Comparison of ENCODE assay signal across 16 mouse cellular contexts in the genomic region with DNA sequence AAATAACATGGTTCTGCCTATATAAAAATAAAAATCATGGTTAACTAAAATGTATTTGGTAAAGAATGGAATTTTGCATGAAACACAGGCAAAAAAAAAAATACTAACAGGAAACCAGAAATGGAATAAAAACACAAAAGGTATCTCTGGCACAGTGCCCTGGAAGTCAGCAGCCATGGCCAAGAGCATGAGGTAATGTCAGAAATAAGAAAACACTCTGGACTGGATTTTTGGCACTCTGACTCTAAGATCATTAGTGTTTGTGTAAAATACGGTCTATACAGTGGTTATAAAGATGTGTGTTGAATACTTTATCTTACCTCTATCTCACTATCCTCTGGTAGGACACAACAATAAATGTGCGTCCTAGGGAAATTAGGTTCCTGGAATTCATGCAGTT. TPM values are rescaled to one million over a fixed set of nuclear protein-coding genes. Genes with fewer than 3 reads are reported as not detected.
DNase-seq lines count a peak whose midpoint lies in the region; ATAC-seq and TF ChIP-seq lines count a peak whose summit lies in the region.
"Had no signal": no experiment of that assay in that cellular context is flagged by ENCODE, and none has a peak within 500 bp of the region (broad histone marks: within the 10 kb centered on the region; RNA-seq: fewer than 3 reads in every experiment).

No protein-coding gene starts in this region.

- no peaks in the 10 kb centered on the region for H3K36me3 ChIP-seq in hindbrain, postnatal 0 days (ENCODE audit: insufficient read depth, low read length)
- H3K36me3 ChIP-seq in hindbrain, embryonic 16.5 days (ENCODE audit: control insufficient read depth, insufficient read depth, low read length): no peaks in the 10 kb centered on the region
- H3K36me3 ChIP-seq: embryonic facial prominence, embryonic 15.5 days; hindbrain, embryonic 12.5 days; liver, embryonic 15.5 days; midbrain, embryonic 10.5 days had no signal

- H3K27ac ChIP-seq in hindbrain, postnatal 0 days: no peak overlapping the region
- no peak overlapping the region for H3K27ac ChIP-seq in hindbrain, embryonic 16.5 days (ENCODE audit: low read depth, low read length)
- H3K27ac ChIP-seq: embryonic facial prominence, embryonic 15.5 days; hindbrain, embryonic 12.5 days; liver, embryonic 15.5 days; midbrain, embryonic 10.5 days had no signal

- no peak overlapping the region for H3K9ac ChIP-seq in hindbrain, postnatal 0 days (replicated peaks; ENCODE audit: low read length)
- no peak overlapping the region for H3K9ac ChIP-seq in hindbrain, embryonic 16.5 days (ENCODE audit: low read depth, low read length)
- H3K9ac ChIP-seq: embryonic facial prominence, embryonic 15.5 days; hindbrain, embryonic 12.5 days; liver, embryonic 15.5 days had no signal

- 60% methylated on average over 2 of the region's 2 CpGs for WGBS in hindbrain, postnatal 0 days
- WGBS in hindbrain, embryonic 16.5 days: 76% methylated on average over 2 of the region's 2 CpGs

- peak; percentile 31 for DNase-seq in hindbrain, postnatal 0 days (ENCODE audit: low spot score)
- peak; percentile 33 for DNase-seq in NIH3T3 (ENCODE audit: low read depth)
- peak; percentile 71 for DNase-seq in brain, embryonic 14.5 days (ENCODE audit: low read depth)
- peak; percentile 74 to 80 for DNase-seq in cerebellum, postnatal 10 days
- no peak for DNase-seq in urinary bladder, postnatal 10 days (ENCODE audit: low spot score)
- DNase-seq in ovary, postnatal 10 days (ENCODE audit: low spot score): no peak
- DNase-seq: gastrocnemius, postnatal 36 days; kidney, postnatal 14 days; lung, postnatal 36 days had no signal

- H3K4me2 ChIP-seq in hindbrain, postnatal 0 days (ENCODE audit: low read depth, low read length): no peak overlapping the region
- H3K4me2 ChIP-seq in hindbrain, embryonic 16.5 days (ENCODE audit: low read length): no peak overlapping the region
- H3K4me2 ChIP-seq: embryonic facial prominence, embryonic 15.5 days; hindbrain, embryonic 12.5 days; liver, embryonic 15.5 days had no signal

- H3K9me3 ChIP-seq in hindbrain, postnatal 0 days (ENCODE audit: low read length): no peaks in the 10 kb centered on the region
- H3K9me3 ChIP-seq in hindbrain, embryonic 16.5 days (ENCODE audit: control insufficient read depth, low read length): no peaks in the 10 kb centered on the region
- H3K9me3 ChIP-seq: embryonic facial prominence, embryonic 15.5 days; hindbrain, embryonic 12.5 days; liver, embryonic 15.5 days; midbrain, embryonic 10.5 days had no signal

- no peak overlapping the region for H3K4me3 ChIP-seq in hindbrain, postnatal 0 days (ENCODE audit: low read length)
- no peak overlapping the region for H3K4me3 ChIP-seq in hindbrain, embryonic 16.5 days (ENCODE audit: low read length)
- H3K4me3 ChIP-seq: embryonic facial prominence, embryonic 15.5 days; hindbrain, embryonic 12.5 days; liver, embryonic 15.5 days; midbrain, embryonic 10.5 days had no signal

- no peak for TF ChIP-seq POLR2A in brain, embryonic 14.5 days (IDR thresholded peaks at IDR 0.05; ENCODE audit: borderline replicate concordance, extremely low read depth, insufficient read depth, insufficient read length, poor library complexity, severe bottlenecking)

- ATAC-seq in hindbrain, postnatal 0 days: no peak
- ATAC-seq in hindbrain, embryonic 16.5 days: no peak
- ATAC-seq: activated CD4-positive, CD25-positive, alpha-beta regulatory T cell, adult 4 months; intestine, embryonic 16.5 days had no signal

- no peak for TF ChIP-seq CTCF in hindbrain, postnatal 0 days (IDR thresholded peaks at IDR 0.05; ENCODE audit: low read depth)
- TF ChIP-seq CTCF in brain, embryonic 14.5 days (IDR thresholded peaks at IDR 0.05; ENCODE audit: borderline replicate concordance, extremely low read depth, insufficient read depth, insufficient read length): no peak

- no peaks in the 10 kb centered on the region for H3K4me1 ChIP-seq in hindbrain, postnatal 0 days (ENCODE audit: insufficient read depth, low read length)
- no peaks in the 10 kb centered on the region for H3K4me1 ChIP-seq in hindbrain, embryonic 16.5 days (ENCODE audit: control insufficient read depth, insufficient read depth, low read depth, low read length)
- H3K4me1 ChIP-seq: embryonic facial prominence, embryonic 15.5 days; hindbrain, embryonic 12.5 days; liver, embryonic 15.5 days; midbrain, embryonic 10.5 days had no signal

- H3K27me3 ChIP-seq in hindbrain, postnatal 0 days (ENCODE audit: insufficient read depth, low read length): no peaks in the 10 kb centered on the region
- no peaks in the 10 kb centered on the region for H3K27me3 ChIP-seq in hindbrain, embryonic 16.5 days (replicated peaks; ENCODE audit: control insufficient read depth, insufficient read depth, low read length)
- H3K27me3 ChIP-seq: embryonic facial prominence, embryonic 15.5 days; hindbrain, embryonic 12.5 days; liver, embryonic 15.5 days had no signal

RNA-seq across cellular contexts. Expression of a gene that starts 22.6 kb away (rescaled TPM):
- 76.4 and 81.6 TPM in 2 replicates for total RNA-seq in hindbrain, postnatal 0 days (2014; rRNA removed)
- polyA plus RNA-seq in hindbrain, postnatal 0 days (2015; fragmentation: Nextera tagmentation; extraction: Ambion mirVana): 39.8 and 44.7 TPM in 2 replicates
- polyA plus RNA-seq in hindbrain, embryonic 16.5 days (2015; fragmentation: Nextera tagmentation; extraction: Ambion mirVana): 42.4 and 52.4 TPM in 2 replicates
- 62.2 and 77.2 TPM in 2 replicates for polyA plus RNA-seq in brain, embryonic 14.5 days (2012; rRNA removed)

Comparison
In these comparisons a context has a peak if more than half of its experiments do, and no peak if none do; other contexts are left out.
1. DNase-seq: peak in hindbrain, postnatal 0 days (single experiment), NIH3T3 (single experiment), brain, embryonic 14.5 days (single experiment) and cerebellum, postnatal 10 days (2 of 2); none in urinary bladder, postnatal 10 days (single experiment) and ovary, postnatal 10 days (single experiment).